Mouse (Mus musculus): ENCODE results near the gene Rapgef5. TPM values are rescaled to one million over a fixed set of nuclear protein-coding genes. Genes with fewer than 3 reads are reported as not detected.

The Rapgef5 gene
- polyA plus RNA-seq, 1 experiment from 2014 or later, result 9.0 TPM

GRCm38 (mm10) chr12:117699950-117700665 lies 183.8 kb downstream of the Rapgef5 start:
- Histone ChIP-seq H3K27ac (no peak overlapping the region), H3K36me3 (no peaks in the 10 kb centered on the region), H3K4me3 (no peak overlapping the region), H3K9me3 (no peaks in the 10 kb centered on the region), H3K4me1 (peaks cover 19% of the 10 kb centered on the region), H3K4me2 (no peak overlapping the region), H3K27me3 (no peaks in the 10 kb centered on the region), H3K9ac (no peak overlapping the region)
- 75% methylated on average over 3 of the region's 3 CpGs for WGBS
- ATAC-seq (ENCODE audit: insufficient number of reproducible peaks, insufficient read depth, low FRiP score, low TSS enrichment, low read depth), result no peak

GRCm38 (mm10) chr12:117700927-117701326 lies 184.6 kb downstream of the Rapgef5 start:
- no peaks in the 10 kb centered on the region for H3K9me3 ChIP-seq
- H3K27me3 ChIP-seq, result no peaks in the 10 kb centered on the region
- no peaks in the 10 kb centered on the region for H3K36me3 ChIP-seq
- WGBS, result 61% methylated on average over 6 of the region's 6 CpGs
- H3K27ac ChIP-seq, result no peak overlapping the region
- no peak for ATAC-seq (ENCODE audit: insufficient number of reproducible peaks, insufficient read depth, low FRiP score, low TSS enrichment, low read depth)
- no peak overlapping the region for H3K4me2 ChIP-seq
- no peak overlapping the region for H3K4me3 ChIP-seq
- peaks cover 19% of the 10 kb centered on the region for H3K4me1 ChIP-seq
- H3K9ac ChIP-seq, result no peak overlapping the region

- no peak for ATAC-seq (ENCODE audit: insufficient number of reproducible peaks, insufficient read depth, low FRiP score, low TSS enrichment, low read depth)
- Histone ChIP-seq H3K4me3 (no peak overlapping the region), H3K9me3 (no peaks in the 10 kb centered on the region), H3K27ac (no peak overlapping the region), H3K36me3 (no peaks in the 10 kb centered on the region), H3K4me2 (no peak overlapping the region), H3K27me3 (no peaks in the 10 kb centered on the region), H3K9ac (no peak overlapping the region), H3K4me1 (peaks cover 19% of the 10 kb centered on the region)
- 83% methylated on average over 8 of the region's 8 CpGs for WGBS
These were observed 186.0 kb downstream of the Rapgef5 start for GRCm38 (mm10) chr12:117702291-117702690.

GRCm38 (mm10) chr12:117702928-117703327 lies 186.6 kb downstream of the Rapgef5 start:
- Histone ChIP-seq H3K4me3 (no peak overlapping the region), H3K9ac (no peak overlapping the region), H3K36me3 (no peaks in the 10 kb centered on the region), H3K9me3 (no peaks in the 10 kb centered on the region), H3K4me1 (peaks cover 19% of the 10 kb centered on the region), H3K4me2 (no peak overlapping the region), H3K27me3 (no peaks in the 10 kb centered on the region), H3K27ac (no peak overlapping the region)
- 83% methylated on average over 9 of the region's 9 CpGs for WGBS
- no peak for ATAC-seq (ENCODE audit: insufficient number of reproducible peaks, insufficient read depth, low FRiP score, low TSS enrichment, low read depth)

GRCm38 (mm10) chr12:117703413-117703812 lies 187.1 kb downstream of the Rapgef5 start:
- H3K36me3 ChIP-seq, result no peaks in the 10 kb centered on the region
- ATAC-seq (ENCODE audit: insufficient number of reproducible peaks, insufficient read depth, low FRiP score, low TSS enrichment, low read depth), result no peak
- no peaks in the 10 kb centered on the region for H3K9me3 ChIP-seq
- no peak overlapping the region for H3K27ac ChIP-seq
- WGBS, result 21% methylated on average over 2 of the region's 2 CpGs
- H3K4me3 ChIP-seq, result no peak overlapping the region
- H3K27me3 ChIP-seq, result no peaks in the 10 kb centered on the region
- no peak overlapping the region for H3K9ac ChIP-seq
- H3K4me1 ChIP-seq, result peaks cover 18% of the 10 kb centered on the region
- no peak overlapping the region for H3K4me2 ChIP-seq

GRCm38 (mm10) chr12:117705308-117705707 lies 189.0 kb downstream of the Rapgef5 start:
- H3K4me3 ChIP-seq, result no peak overlapping the region
- 75% methylated on average over 3 of the region's 3 CpGs for WGBS
- no peak overlapping the region for H3K27ac ChIP-seq
- H3K9ac ChIP-seq, result no peak overlapping the region
- no peaks in the 10 kb centered on the region for H3K27me3 ChIP-seq
- H3K4me2 ChIP-seq, result no peak overlapping the region
- ATAC-seq (ENCODE audit: insufficient number of reproducible peaks, insufficient read depth, low FRiP score, low TSS enrichment, low read depth), result no peak
- H3K4me1 ChIP-seq, result peaks cover 1% of the 10 kb centered on the region; the same call in 1 of the 2 replicates
- H3K36me3 ChIP-seq, result no peaks in the 10 kb centered on the region
- H3K9me3 ChIP-seq, result no peaks in the 10 kb centered on the region

GRCm38 (mm10) chr12:117709280-117709679 lies 193.0 kb downstream of the Rapgef5 start:
- Histone ChIP-seq H3K4me2 (no peak overlapping the region), H3K27ac (no peak overlapping the region), H3K4me1 (no peaks in the 10 kb centered on the region), H3K27me3 (no peaks in the 10 kb centered on the region), H3K9ac (no peak overlapping the region), H3K9me3 (no peaks in the 10 kb centered on the region), H3K36me3 (no peaks in the 10 kb centered on the region), H3K4me3 (no peak overlapping the region)
- no peak for ATAC-seq (ENCODE audit: insufficient number of reproducible peaks, insufficient read depth, low FRiP score, low TSS enrichment, low read depth)
- WGBS, result 86% methylated on average over 12 of the region's 12 CpGs

- 90% methylated on average over 6 of the region's 6 CpGs for WGBS
- no peak overlapping the region for H3K4me2 ChIP-seq
- ATAC-seq (ENCODE audit: insufficient number of reproducible peaks, insufficient read depth, low FRiP score, low TSS enrichment, low read depth), result no peak
- no peaks in the 10 kb centered on the region for H3K4me1 ChIP-seq
- no peak overlapping the region for H3K4me3 ChIP-seq
- no peak overlapping the region for H3K9ac ChIP-seq
- no peaks in the 10 kb centered on the region for H3K27me3 ChIP-seq
- H3K9me3 ChIP-seq, result no peaks in the 10 kb centered on the region
- no peak overlapping the region for H3K27ac ChIP-seq
- no peaks in the 10 kb centered on the region for H3K36me3 ChIP-seq
These were observed 196.2 kb downstream of the Rapgef5 start for GRCm38 (mm10) chr12:117712474-117712873.

GRCm38 (mm10) chr12:117713616-117714015 lies 197.3 kb downstream of the Rapgef5 start:
- Histone ChIP-seq H3K27me3 (no peaks in the 10 kb centered on the region), H3K9ac (no peak overlapping the region), H3K4me1 (no peaks in the 10 kb centered on the region), H3K4me2 (no peak overlapping the region), H3K4me3 (no peak overlapping the region), H3K36me3 (no peaks in the 10 kb centered on the region), H3K27ac (no peak overlapping the region), H3K9me3 (no peaks in the 10 kb centered on the region)
- ATAC-seq (ENCODE audit: insufficient number of reproducible peaks, insufficient read depth, low FRiP score, low TSS enrichment, low read depth), result no peak
- WGBS, result 54% methylated on average over 6 of the region's 6 CpGs

GRCm38 (mm10) chr12:117720794-117721747 lies 204.8 kb downstream of the Rapgef5 start:
- H3K27ac ChIP-seq, result peak overlapping the region; percentile 28; the same call in 1 of the 2 replicates
- no peak overlapping the region for H3K4me2 ChIP-seq
- H3K27me3 ChIP-seq, result no peaks in the 10 kb centered on the region
- no peaks in the 10 kb centered on the region for H3K36me3 ChIP-seq
- ATAC-seq (ENCODE audit: insufficient number of reproducible peaks, insufficient read depth, low FRiP score, low TSS enrichment, low read depth), result no peak
- no peak overlapping the region for H3K9ac ChIP-seq
- H3K4me3 ChIP-seq, result no peak overlapping the region
- 54% methylated on average over 14 of the region's 14 CpGs for WGBS
- H3K4me1 ChIP-seq, result peaks cover 8% of the 10 kb centered on the region
- H3K9me3 ChIP-seq, result no peaks in the 10 kb centered on the region

GRCm38 (mm10) chr12:117721748-117722150 lies 205.5 kb downstream of the Rapgef5 start:
- no peaks in the 10 kb centered on the region for H3K27me3 ChIP-seq
- H3K27ac ChIP-seq, result no peak overlapping the region
- no peak overlapping the region for H3K4me2 ChIP-seq
- 52% methylated on average over 6 of the region's 6 CpGs for WGBS
- ATAC-seq (ENCODE audit: insufficient number of reproducible peaks, insufficient read depth, low FRiP score, low TSS enrichment, low read depth), result no peak
- H3K36me3 ChIP-seq, result 0 out of 2 replicates have a peak, but pooled peaks cover 2% of the 10 kb centered on the region
- no peak overlapping the region for H3K9ac ChIP-seq
- no peaks in the 10 kb centered on the region for H3K9me3 ChIP-seq
- no peak overlapping the region for H3K4me3 ChIP-seq
- H3K4me1 ChIP-seq, result peaks cover 8% of the 10 kb centered on the region

Measured in embryonic facial prominence, embryonic 13.5 days (tissue).